8 mouse cellular contexts compared by ENCODE assay signal in the genomic region with DNA sequence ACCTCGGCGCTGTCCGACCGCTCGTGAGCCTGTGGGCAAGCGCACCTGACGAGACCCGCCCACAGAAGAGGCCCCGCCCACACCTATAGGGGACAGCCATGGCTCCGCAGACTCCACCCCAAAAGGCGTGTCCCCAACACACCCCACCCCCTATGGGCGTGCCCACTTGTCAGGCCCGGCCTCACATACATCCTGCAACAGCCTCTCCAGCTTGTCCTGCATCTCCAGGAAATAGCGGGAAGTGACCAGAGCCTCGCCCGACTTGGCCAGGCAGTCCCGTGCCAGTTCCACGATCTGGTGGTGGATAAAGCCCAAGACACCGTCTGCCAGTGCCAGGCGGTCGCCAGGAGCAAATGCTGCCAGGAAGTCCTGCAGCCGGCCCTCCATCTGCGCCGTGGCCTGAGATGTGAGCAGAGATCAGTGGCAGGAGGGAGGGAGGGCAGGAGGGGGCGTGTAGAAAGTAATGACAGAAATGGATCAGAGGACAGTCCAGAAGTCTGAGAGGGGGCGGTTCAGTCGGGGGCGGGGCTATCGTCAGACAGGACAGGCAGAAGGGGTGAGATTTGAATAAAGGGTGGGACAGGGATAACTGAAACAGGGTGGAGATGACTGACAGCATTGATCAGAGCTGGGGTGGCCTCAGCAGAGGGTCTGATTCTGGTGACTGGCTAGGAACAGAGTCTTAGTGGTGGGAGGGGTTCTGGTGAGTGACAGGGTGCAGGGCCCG. TPM values are rescaled to one million over a fixed set of nuclear protein-coding genes. Genes with fewer than 3 reads are reported as not detected.
DNase-seq lines count a peak whose midpoint lies in the region; ATAC-seq lines count a peak whose summit lies in the region.

No protein-coding gene starts in this region.

- no peaks in the 10 kb centered on the region for H3K9me3 ChIP-seq in midbrain, embryonic 13.5 days

- peaks cover 28% of the 10 kb centered on the region for H3K4me1 ChIP-seq in midbrain, embryonic 13.5 days (replicated peaks)

- H3K27me3 ChIP-seq in midbrain, embryonic 13.5 days, result peaks cover 12% of the 10 kb centered on the region; the same call in 1 of the 2 replicates

- H3K4me3 ChIP-seq in midbrain, embryonic 13.5 days (replicated peaks), result no peak overlapping the region

- no peak for ATAC-seq in midbrain, embryonic 13.5 days

- peaks cover 63% of the 10 kb centered on the region for H3K36me3 ChIP-seq in midbrain, embryonic 13.5 days

- no peak overlapping the region for H3K27ac ChIP-seq in midbrain, embryonic 13.5 days

- H3K9ac ChIP-seq in midbrain, embryonic 13.5 days (replicated peaks), result peak overlapping the region; percentile 33; the same call in 1 of the 2 replicates

- peak; percentile 43 for DNase-seq in kidney, adult 11 months
- DNase-seq in kidney, adult 9 months, result no peak
- peak; percentile 79 for DNase-seq in embryo, embryonic 11 days
- DNase-seq in kidney, postnatal 14 days, result peak; percentile 61
- DNase-seq in thymus, postnatal 25 days, result no peak
- DNase-seq in layer of hippocampus, postnatal 10 days (ENCODE audit: low spot score in 2 of 2), result no peak
- DNase-seq in layer of hippocampus, adult 11-12 months (ENCODE audit: low spot score), result no peak

- 0 out of 2 replicates have a peak overlapping the region, but pooled peaks have one; percentile 5 for H3K4me2 ChIP-seq in midbrain, embryonic 13.5 days (replicated peaks)

- 19% methylated on average over 30 of the region's 30 CpGs for WGBS in midbrain, embryonic 13.5 days

RNA-seq across cellular contexts. Expression of gene Pik3r2, which starts 11.6 kb away (rescaled TPM):
- 78.9 and 87.2 TPM in 2 replicates for polyA plus RNA-seq in midbrain, embryonic 13.5 days (2015; fragmentation: Nextera tagmentation; extraction: Ambion mirVana)
- 100 to 1,000 TPM; 170 to 174 TPM for total RNA-seq in layer of hippocampus, postnatal 10 days (2021)

RNA-seq across cellular contexts. Expression of gene Mast3, which starts 16.8 kb away (rescaled TPM):
- polyA plus RNA-seq in midbrain, embryonic 13.5 days (2015; fragmentation: Nextera tagmentation; extraction: Ambion mirVana), result 14.6 and 18.3 TPM in 2 replicates
- 100 to 1,000 TPM; 179 to 186 TPM for total RNA-seq in layer of hippocampus, postnatal 10 days (2021)

RNA-seq across cellular contexts. Expression of gene Il12rb1, which starts 20.1 kb away (rescaled TPM):
- not detected in 2 replicates for polyA plus RNA-seq in midbrain, embryonic 13.5 days (2015; fragmentation: Nextera tagmentation; extraction: Ambion mirVana)
- total RNA-seq in layer of hippocampus, postnatal 10 days (2021), result under 1 TPM; 0.30 to 0.38 TPM

RNA-seq across cellular contexts. Expression of gene Mpv17l2, which starts 27.4 kb away (rescaled TPM):
- 36.2 and 38.4 TPM in 2 replicates for polyA plus RNA-seq in midbrain, embryonic 13.5 days (2015; fragmentation: Nextera tagmentation; extraction: Ambion mirVana)
- 10 to 100 TPM; 45.3 to 49.9 TPM for total RNA-seq in layer of hippocampus, postnatal 10 days (2021)

RNA-seq across cellular contexts. Expression of gene Rab3a, which starts 33.6 kb away (rescaled TPM):
- polyA plus RNA-seq in midbrain, embryonic 13.5 days (2015; fragmentation: Nextera tagmentation; extraction: Ambion mirVana), result 261 and 275 TPM in 2 replicates
- 100 to 1,000 TPM; 584 to 714 TPM for total RNA-seq in layer of hippocampus, postnatal 10 days (2021)

Comparison
In these comparisons a context has a peak if more than half of its experiments do, and no peak if none do; other contexts are left out.
1. DNase-seq: peak in kidney, adult 11 months (single experiment), embryo, embryonic 11 days (single experiment) and kidney, postnatal 14 days (single experiment); none in kidney, adult 9 months (single experiment), thymus, postnatal 25 days (single experiment), layer of hippocampus, postnatal 10 days (0 of 2) and layer of hippocampus, adult 11-12 months (single experiment).